In the genomic region with DNA sequence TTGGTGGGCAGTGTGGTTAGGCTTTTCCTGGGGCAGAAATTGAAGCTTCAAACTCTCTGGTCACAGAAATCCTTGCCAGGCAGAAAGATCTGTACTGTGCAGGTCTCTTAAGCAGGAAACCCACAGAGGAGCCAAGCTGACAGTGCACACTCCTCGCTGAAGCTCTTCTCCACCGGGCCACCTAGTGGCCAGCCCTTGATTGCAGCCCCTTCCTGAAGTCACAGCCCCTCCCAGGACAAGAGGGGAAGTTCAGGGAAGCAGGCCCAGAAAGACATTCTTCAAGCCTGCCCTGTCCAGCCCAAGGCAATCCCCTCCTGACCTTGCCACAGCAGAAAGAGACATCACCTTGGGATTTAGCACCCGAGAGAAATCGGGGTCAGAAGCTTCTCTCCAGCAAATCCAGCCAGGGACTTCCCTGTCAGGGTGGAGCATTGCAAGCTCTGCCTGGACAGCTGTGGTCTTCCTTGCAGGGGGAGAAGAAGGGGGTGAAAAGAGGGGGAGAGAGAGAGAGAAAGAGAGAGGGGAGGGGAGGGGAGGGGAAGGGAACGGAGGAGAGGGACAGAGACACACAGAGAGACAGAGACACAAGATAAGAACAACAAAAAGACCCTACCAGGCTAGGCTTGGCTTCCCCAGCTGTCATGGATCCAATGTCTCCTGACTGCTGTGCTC, we compare ENCODE assay signal across 8 mouse cellular contexts. TPM values are rescaled to one million over a fixed set of nuclear protein-coding genes. Genes with fewer than 3 reads are reported as not detected.
DNase-seq lines count a peak whose midpoint lies in the region; ATAC-seq lines count a peak whose summit lies in the region.

No protein-coding gene starts in this region.

- H3K4me1 ChIP-seq in heart, embryonic 10.5 days = peaks cover 20% of the 10 kb centered on the region
- peaks cover 46% of the 10 kb centered on the region for H3K4me1 ChIP-seq in liver, embryonic 12.5 days

- no peak overlapping the region for H3K4me3 ChIP-seq in heart, embryonic 10.5 days
- no peak overlapping the region for H3K4me3 ChIP-seq in liver, embryonic 12.5 days

- H3K36me3 ChIP-seq in heart, embryonic 10.5 days = no peaks in the 10 kb centered on the region
- no peaks in the 10 kb centered on the region for H3K36me3 ChIP-seq in liver, embryonic 12.5 days

- H3K9ac ChIP-seq in liver, embryonic 12.5 days = no peak overlapping the region

- peak; percentile 40; the same call in 1 of the 2 replicates for ATAC-seq in liver, embryonic 12.5 days
- ATAC-seq in neutrophil, adult 5-6 weeks (ENCODE audit: extremely low read depth, insufficient number of reproducible peaks, low FRiP score, poor library complexity, severe bottlenecking) = peak; percentile 74

- H3K9me3 ChIP-seq in heart, embryonic 10.5 days = no peaks in the 10 kb centered on the region
- H3K9me3 ChIP-seq in liver, embryonic 12.5 days (replicated peaks) = no peaks in the 10 kb centered on the region

- DNase-seq in A20 (ENCODE audit: low read depth, low spot score) = peak; percentile 64
- peak; percentile 48 for DNase-seq in adipocyte (ENCODE audit: low spot score)
- peak; percentile 82 for DNase-seq in embryo, embryonic 11 days
- DNase-seq in heart, embryonic 10.5 days (ENCODE audit: low spot score) = peak; percentile 89
- peak; percentile 91 for DNase-seq in kidney, postnatal 10 days
- DNase-seq in thymus, adult 18-20 months = peak; percentile 26 to 30

- H3K27ac ChIP-seq in heart, embryonic 10.5 days = peak overlapping the region; percentile 17; the same call in 1 of the 2 replicates
- no peak overlapping the region for H3K27ac ChIP-seq in liver, embryonic 12.5 days

- no peak overlapping the region for H3K4me2 ChIP-seq in liver, embryonic 12.5 days

- 12% methylated on average over 5 of the region's 5 CpGs for WGBS in heart, embryonic 10.5 days
- 8% methylated on average over 5 of the region's 5 CpGs for WGBS in liver, embryonic 12.5 days (ENCODE audit: insufficient replicate concordance)

- H3K27me3 ChIP-seq in heart, embryonic 10.5 days (ENCODE audit: insufficient read depth, poor library complexity, severe bottlenecking) = no peaks in the 10 kb centered on the region
- H3K27me3 ChIP-seq in liver, embryonic 12.5 days (replicated peaks) = peaks cover 23% of the 10 kb centered on the region

RNA-seq across cellular contexts. Expression of a gene that starts 4.6 kb away (rescaled TPM):
- polyA plus RNA-seq in heart, embryonic 10.5 days (2016; fragmentation: Nextera tagmentation; extraction: Ambion mirVana) = 8.2 and 9.3 TPM in 2 replicates
- 3.6 and 3.9 TPM in 2 replicates for polyA plus RNA-seq in liver, embryonic 12.5 days (2016; fragmentation: Nextera tagmentation; extraction: Ambion mirVana)
- 214 and 217 TPM in 2 replicates for total RNA-seq in neutrophil, adult 5-6 weeks (2017)

RNA-seq across cellular contexts. Expression of a gene that starts 15.4 kb away (rescaled TPM):
- polyA plus RNA-seq in heart, embryonic 10.5 days (2016; fragmentation: Nextera tagmentation; extraction: Ambion mirVana) = 0.75 and 1.5 TPM in 2 replicates
- polyA plus RNA-seq in liver, embryonic 12.5 days (2016; fragmentation: Nextera tagmentation; extraction: Ambion mirVana) = 0.79 and 1.0 TPM in 2 replicates
- 7.3 and 8.1 TPM in 2 replicates for total RNA-seq in neutrophil, adult 5-6 weeks (2017)

Comparison
In these comparisons a context has a peak if more than half of its experiments do, and no peak if none do; other contexts are left out.
1. DNase-seq: peak in every context shown above with its lines; median percentile 91 in kidney, postnatal 10 days; 89 in heart, embryonic 10.5 days; 82 in embryo, embryonic 11 days; 64 in A20; 48 in adipocyte; 28 in thymus, adult 18-20 months.